Mouse (Mus musculus): ENCODE measurements at regions not wholly inside any gene's neighbourhood (a gene's known extent, or its start where the extent isn't known, plus 50 kb on each side); places are given as distances from the start of the nearest gene placed in this dataset.
A peak's percentile ranks its signal among the peaks of the same experiment; 100 is the strongest.

DNA sequence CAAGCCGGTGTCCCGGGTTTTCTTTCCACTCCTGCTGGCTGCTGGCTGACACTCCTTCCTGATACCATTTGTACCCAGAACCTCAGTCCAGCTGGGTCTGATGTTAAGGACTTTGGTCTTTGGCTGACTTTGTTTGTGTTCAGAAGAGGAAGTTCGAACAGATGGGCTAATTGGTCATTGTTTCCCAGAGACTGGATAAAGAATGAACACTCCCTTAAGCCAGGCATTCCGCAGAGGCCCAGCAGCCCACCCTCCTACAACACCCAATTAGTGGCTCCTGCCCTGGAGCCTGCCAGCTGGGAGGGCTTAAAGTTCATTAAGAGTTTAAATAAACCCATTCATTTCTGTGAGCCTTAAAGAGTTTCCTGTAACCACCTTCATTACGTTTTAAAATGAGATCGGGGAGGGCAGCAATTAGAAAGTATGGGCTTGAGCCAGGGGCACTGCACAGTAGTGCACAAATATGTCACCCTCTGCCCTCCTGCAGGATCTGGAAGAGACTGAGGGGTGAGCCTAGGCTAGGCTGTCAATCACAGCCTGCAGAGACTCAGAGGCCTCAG lies 257.9 kb downstream of the Ajap1 start:
- Histone ChIP-seq H3K9me3 (replicated peaks; ENCODE audit: control insufficient read depth, low read length) (no peaks in the 10 kb centered on the region), H3K9ac (replicated peaks; ENCODE audit: low read depth, low read length) (no peak overlapping the region), H3K27me3 (ENCODE audit: control insufficient read depth, insufficient read depth, low read length) (no peaks in the 10 kb centered on the region), H3K4me1 (ENCODE audit: control insufficient read depth, insufficient read depth) (no peaks in the 10 kb centered on the region), H3K4me3 (ENCODE audit: low read depth, low read length) (no peak overlapping the region), H3K4me2 (ENCODE audit: low read depth, low read length) (no peak overlapping the region), H3K36me3 (replicated peaks; ENCODE audit: control insufficient read depth, insufficient read depth, low read length) (no peaks in the 10 kb centered on the region), H3K27ac (ENCODE audit: low read depth) (0 out of 2 replicates have a peak overlapping the region, but pooled peaks have one; percentile 20)
- ATAC-seq (ENCODE audit: insufficient read depth, low read depth) (no peak), DNase-seq (ENCODE audit: low spot score) (no peak)
- 35% methylated on average over 6 of the region's 6 CpGs for WGBS
- no peak for TF ChIP-seq CTCF (IDR thresholded peaks at IDR 0.05; ENCODE audit: low read depth)

GRCm38 (mm10) chr4:153223019-153223418 lies 259.6 kb downstream of the Ajap1 start:
- 72% methylated on average over 5 of the region's 5 CpGs for WGBS
- no peak overlapping the region for H3K4me3 ChIP-seq (ENCODE audit: low read depth, low read length)
- TF ChIP-seq CTCF (IDR thresholded peaks at IDR 0.05; ENCODE audit: low read depth) (no peak), EP300 (IDR thresholded peaks at IDR 0.05; ENCODE audit: low read depth) (no peak)
- H3K9ac ChIP-seq (replicated peaks; ENCODE audit: low read depth, low read length) = no peak overlapping the region
- no peak overlapping the region for H3K27ac ChIP-seq (ENCODE audit: low read depth)
- no peak overlapping the region for H3K4me2 ChIP-seq (ENCODE audit: low read depth, low read length)
- ATAC-seq (ENCODE audit: insufficient read depth, low read depth) (no peak), DNase-seq (ENCODE audit: low spot score) (no peak)
- H3K36me3 ChIP-seq (replicated peaks; ENCODE audit: control insufficient read depth, insufficient read depth, low read length) = no peaks in the 10 kb centered on the region
- no peaks in the 10 kb centered on the region for H3K4me1 ChIP-seq (ENCODE audit: control insufficient read depth, insufficient read depth)
- H3K27me3 ChIP-seq (ENCODE audit: control insufficient read depth, insufficient read depth, low read length) = no peaks in the 10 kb centered on the region
- H3K9me3 ChIP-seq (replicated peaks; ENCODE audit: control insufficient read depth, low read length) = no peaks in the 10 kb centered on the region

GRCm38 (mm10) chr4:153220485-153220884 lies 262.1 kb downstream of the Ajap1 start:
- H3K9ac ChIP-seq (replicated peaks; ENCODE audit: low read depth, low read length) = no peak overlapping the region
- DNase-seq (ENCODE audit: low spot score) = no peak
- no peak overlapping the region for H3K4me2 ChIP-seq (ENCODE audit: low read depth, low read length)
- no peak for TF ChIP-seq CTCF (IDR thresholded peaks at IDR 0.05; ENCODE audit: low read depth)
- TF ChIP-seq EP300 (IDR thresholded peaks at IDR 0.05; ENCODE audit: low read depth) = no peak
- no peaks in the 10 kb centered on the region for H3K9me3 ChIP-seq (replicated peaks; ENCODE audit: control insufficient read depth, low read length)
- H3K27me3 ChIP-seq (ENCODE audit: control insufficient read depth, insufficient read depth, low read length) = no peaks in the 10 kb centered on the region
- no peaks in the 10 kb centered on the region for H3K4me1 ChIP-seq (ENCODE audit: control insufficient read depth, insufficient read depth)
- no peak for ATAC-seq (ENCODE audit: insufficient read depth, low read depth)
- no peak overlapping the region for H3K4me3 ChIP-seq (ENCODE audit: low read depth, low read length)
- 37% methylated on average over 5 of the region's 6 CpGs for WGBS
- no peak overlapping the region for H3K27ac ChIP-seq (ENCODE audit: low read depth)
- no peaks in the 10 kb centered on the region for H3K36me3 ChIP-seq (replicated peaks; ENCODE audit: control insufficient read depth, insufficient read depth, low read length)

DNA sequence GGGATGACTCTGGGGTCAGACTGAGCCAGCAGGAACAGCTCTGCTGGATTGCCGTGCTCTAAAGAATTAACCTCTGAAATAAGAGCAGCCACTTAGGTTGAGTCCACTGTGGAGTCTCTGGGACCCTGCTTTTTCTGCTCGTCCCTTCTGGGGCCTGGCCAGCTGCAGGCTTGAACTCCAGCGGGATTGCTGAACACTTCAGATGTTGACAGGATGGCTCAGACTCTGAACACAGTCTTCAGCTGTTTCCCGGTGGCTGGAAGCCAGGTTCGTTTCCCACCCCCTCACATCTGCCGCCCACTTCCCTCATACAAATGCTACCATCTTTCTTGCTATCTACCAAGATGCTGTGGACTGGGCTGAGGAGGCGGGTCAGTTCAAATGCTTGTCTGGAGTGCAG lies 262.5 kb downstream of the Ajap1 start:
- H3K4me1 ChIP-seq (ENCODE audit: control insufficient read depth, insufficient read depth) = no peaks in the 10 kb centered on the region
- no peak for DNase-seq (ENCODE audit: low spot score)
- TF ChIP-seq CTCF (IDR thresholded peaks at IDR 0.05; ENCODE audit: low read depth) (no peak), EP300 (IDR thresholded peaks at IDR 0.05; ENCODE audit: low read depth) (no peak)
- H3K36me3 ChIP-seq (replicated peaks; ENCODE audit: control insufficient read depth, insufficient read depth, low read length) = no peaks in the 10 kb centered on the region
- no peak overlapping the region for H3K9ac ChIP-seq (replicated peaks; ENCODE audit: low read depth, low read length)
- H3K27ac ChIP-seq (ENCODE audit: low read depth) = no peak overlapping the region
- H3K4me3 ChIP-seq (ENCODE audit: low read depth, low read length) = no peak overlapping the region
- no peaks in the 10 kb centered on the region for H3K27me3 ChIP-seq (ENCODE audit: control insufficient read depth, insufficient read depth, low read length)
- ATAC-seq (ENCODE audit: insufficient read depth, low read depth) = no peak
- WGBS = 19% methylated on average over 7 of the region's 7 CpGs
- H3K9me3 ChIP-seq (replicated peaks; ENCODE audit: control insufficient read depth, low read length) = no peaks in the 10 kb centered on the region
- no peak overlapping the region for H3K4me2 ChIP-seq (ENCODE audit: low read depth, low read length)

- DNase-seq (ENCODE audit: low spot score) = peak; percentile 14
- ATAC-seq (ENCODE audit: insufficient read depth, low read depth) = peak; percentile 48
- Histone ChIP-seq H3K4me3 (ENCODE audit: low read depth, low read length) (no peak overlapping the region), H3K9ac (replicated peaks; ENCODE audit: low read depth, low read length) (no peak overlapping the region), H3K36me3 (replicated peaks; ENCODE audit: control insufficient read depth, insufficient read depth, low read length) (no peaks in the 10 kb centered on the region), H3K4me2 (ENCODE audit: low read depth, low read length) (no peak overlapping the region), H3K4me1 (ENCODE audit: control insufficient read depth, insufficient read depth) (no peaks in the 10 kb centered on the region), H3K27ac (ENCODE audit: low read depth) (no peak overlapping the region), H3K9me3 (replicated peaks; ENCODE audit: control insufficient read depth, low read length) (no peaks in the 10 kb centered on the region), H3K27me3 (ENCODE audit: control insufficient read depth, insufficient read depth, low read length) (no peaks in the 10 kb centered on the region)
- TF ChIP-seq EP300 (IDR thresholded peaks at IDR 0.05; ENCODE audit: low read depth) (no peak), CTCF (IDR thresholded peaks at IDR 0.05; ENCODE audit: low read depth) (no peak)
- WGBS = 31% methylated on average over 9 of the region's 9 CpGs
These were observed 265.1 kb downstream of the Ajap1 start for GRCm38 (mm10) chr4:153217541-153217980.

DNA sequence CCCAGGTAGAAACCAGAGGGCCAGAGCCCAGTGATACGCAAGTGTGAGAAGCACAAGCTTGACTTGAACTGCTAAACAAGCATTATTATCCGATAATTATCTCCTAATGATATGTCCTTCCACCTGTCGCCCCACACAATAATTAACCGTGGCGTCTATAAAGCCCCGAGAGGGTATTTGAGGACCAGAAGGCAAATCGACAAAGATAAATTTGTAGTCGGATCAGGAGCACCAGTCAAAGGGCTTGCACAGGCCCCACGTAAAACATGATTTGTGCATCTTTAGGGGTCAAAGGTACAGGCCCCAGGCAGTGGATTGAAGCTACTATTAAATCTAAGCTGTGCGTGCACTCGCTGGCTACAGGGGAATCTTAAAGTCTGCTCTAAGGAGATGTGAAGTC lies 270.5 kb downstream of the Ajap1 start:
- Histone ChIP-seq H3K4me3 (ENCODE audit: low read depth, low read length) (no peak overlapping the region), H3K4me1 (ENCODE audit: control insufficient read depth, insufficient read depth) (no peaks in the 10 kb centered on the region), H3K27me3 (ENCODE audit: control insufficient read depth, insufficient read depth, low read length) (no peaks in the 10 kb centered on the region), H3K36me3 (replicated peaks; ENCODE audit: control insufficient read depth, insufficient read depth, low read length) (no peaks in the 10 kb centered on the region), H3K4me2 (ENCODE audit: low read depth, low read length) (no peak overlapping the region), H3K9me3 (replicated peaks; ENCODE audit: control insufficient read depth, low read length) (no peaks in the 10 kb centered on the region), H3K9ac (replicated peaks; ENCODE audit: low read depth, low read length) (no peak overlapping the region), H3K27ac (ENCODE audit: low read depth) (no peak overlapping the region)
- TF ChIP-seq EP300 (IDR thresholded peaks at IDR 0.05; ENCODE audit: low read depth) (no peak), CTCF (IDR thresholded peaks at IDR 0.05; ENCODE audit: low read depth) (no peak)
- ATAC-seq (ENCODE audit: insufficient read depth, low read depth) (no peak), DNase-seq (ENCODE audit: low spot score) (no peak)
- 74% methylated on average over 11 of the region's 11 CpGs for WGBS

Data from heart, postnatal 0 days (tissue).